12 mouse cellular contexts compared by ENCODE assay signal in genomic region chr13:57316211-57317005, GRCm38 (mm10).
DNase-seq lines count a peak whose midpoint lies in the region; ATAC-seq lines count a peak whose summit lies in the region.
"Had no signal": no experiment of that assay in that cellular context is flagged by ENCODE, and none has a peak within 500 bp of the region (broad histone marks: within the 10 kb centered on the region; RNA-seq: fewer than 3 reads in every experiment).

No protein-coding gene starts in this region.

- H3K9me3 ChIP-seq in heart, embryonic 13.5 days = no peaks in the 10 kb centered on the region
- H3K9me3 ChIP-seq in embryonic facial prominence, embryonic 14.5 days (ENCODE audit: control insufficient read depth, low read length) = no peaks in the 10 kb centered on the region
- no peaks in the 10 kb centered on the region for H3K9me3 ChIP-seq in midbrain, embryonic 15.5 days
- H3K9me3 ChIP-seq: liver, embryonic 15.5 days had no signal

- DNase-seq in heart, postnatal 25 days (ENCODE audit: low spot score) = no peak
- peak; percentile 44 for DNase-seq in adrenal gland, postnatal 10 days
- peak; percentile 32 for DNase-seq in embryonic facial prominence, embryonic 14.5 days (ENCODE audit: low spot score)
- no peak for DNase-seq in right cerebral cortex, postnatal 4 days
- no peak for DNase-seq in spleen, adult 18-20 months
- no peak for DNase-seq in layer of hippocampus, adult 9-10 months (ENCODE audit: low spot score)
- DNase-seq: gastrocnemius, postnatal 36 days had no signal

- H3K27me3 ChIP-seq in heart, embryonic 13.5 days (replicated peaks) = no peaks in the 10 kb centered on the region
- no peaks in the 10 kb centered on the region for H3K27me3 ChIP-seq in embryonic facial prominence, embryonic 14.5 days (replicated peaks; ENCODE audit: control insufficient read depth, insufficient read depth, low read length)
- H3K27me3 ChIP-seq in midbrain, embryonic 15.5 days (replicated peaks) = peaks cover 3% of the 10 kb centered on the region; the same call in 1 of the 2 replicates
- H3K27me3 ChIP-seq: liver, embryonic 15.5 days had no signal

- intact Hi-C loops in heart, postnatal 25 days (cut with DNase I) = no loop called here

- no peak overlapping the region for H3K4me3 ChIP-seq in heart, embryonic 13.5 days
- no peak overlapping the region for H3K4me3 ChIP-seq in embryonic facial prominence, embryonic 14.5 days (ENCODE audit: low read depth, low read length)
- H3K4me3 ChIP-seq in midbrain, embryonic 15.5 days = no peak overlapping the region
- H3K4me3 ChIP-seq: liver, embryonic 15.5 days had no signal

- peak overlapping the region; percentile 53 for H3K27ac ChIP-seq in heart, embryonic 13.5 days (replicated peaks)
- H3K27ac ChIP-seq in embryonic facial prominence, embryonic 14.5 days (replicated peaks; ENCODE audit: low read depth, low read length) = no peak overlapping the region; the same call in 1 of the 2 replicates
- H3K27ac ChIP-seq in midbrain, embryonic 15.5 days = peak overlapping the region; percentile 7; the same call in 1 of the 2 replicates
- H3K27ac ChIP-seq: liver, embryonic 15.5 days had no signal

- WGBS in heart, embryonic 13.5 days = 32% methylated on average over 11 of the region's 11 CpGs
- WGBS in embryonic facial prominence, embryonic 14.5 days = 34% methylated on average over 10 of the region's 11 CpGs
- WGBS in midbrain, embryonic 15.5 days = 16% methylated on average over 11 of the region's 11 CpGs

- H3K36me3 ChIP-seq in heart, embryonic 13.5 days = no peaks in the 10 kb centered on the region
- no peaks in the 10 kb centered on the region for H3K36me3 ChIP-seq in embryonic facial prominence, embryonic 14.5 days (ENCODE audit: control insufficient read depth, insufficient read depth, low read length)
- H3K36me3 ChIP-seq in midbrain, embryonic 15.5 days (replicated peaks) = no peaks in the 10 kb centered on the region
- H3K36me3 ChIP-seq: liver, embryonic 15.5 days had no signal

- no peak overlapping the region for H3K9ac ChIP-seq in heart, embryonic 13.5 days
- no peak overlapping the region for H3K9ac ChIP-seq in embryonic facial prominence, embryonic 14.5 days (ENCODE audit: low read depth, low read length)
- no peak overlapping the region for H3K9ac ChIP-seq in midbrain, embryonic 15.5 days
- H3K9ac ChIP-seq: liver, embryonic 15.5 days had no signal

- H3K4me2 ChIP-seq in heart, embryonic 13.5 days = no peak overlapping the region
- H3K4me2 ChIP-seq in embryonic facial prominence, embryonic 14.5 days (ENCODE audit: low read depth, low read length) = no peak overlapping the region
- no peak overlapping the region for H3K4me2 ChIP-seq in midbrain, embryonic 15.5 days
- H3K4me2 ChIP-seq: liver, embryonic 15.5 days had no signal

- H3K4me1 ChIP-seq in heart, embryonic 13.5 days = peaks cover 29% of the 10 kb centered on the region
- H3K4me1 ChIP-seq in embryonic facial prominence, embryonic 14.5 days (ENCODE audit: control insufficient read depth, insufficient read depth, low read length) = 0 out of 2 replicates have a peak, but pooled peaks cover 4% of the 10 kb centered on the region
- peaks cover 27% of the 10 kb centered on the region for H3K4me1 ChIP-seq in midbrain, embryonic 15.5 days
- H3K4me1 ChIP-seq: liver, embryonic 15.5 days had no signal

- no peak for ATAC-seq in heart, embryonic 13.5 days (ENCODE audit: extremely low read depth, insufficient number of reproducible peaks, low FRiP score, low TSS enrichment)
- no peak for ATAC-seq in embryonic facial prominence, embryonic 14.5 days (ENCODE audit: low read depth)
- ATAC-seq in midbrain, embryonic 15.5 days (replicated peaks) = no peak
- ATAC-seq: CD4-positive, CD25-positive, alpha-beta regulatory T cell, adult 4 months; intestine, postnatal 0 days had no signal

Comparison
In these comparisons a context has a peak if more than half of its experiments do, and no peak if none do; other contexts are left out.
1. DNase-seq: peak in adrenal gland, postnatal 10 days (single experiment) and embryonic facial prominence, embryonic 14.5 days (single experiment); none in heart, postnatal 25 days (single experiment), right cerebral cortex, postnatal 4 days (single experiment), spleen, adult 18-20 months (0 of 2) and layer of hippocampus, adult 9-10 months (single experiment).